Mouse (Mus musculus): ENCODE results near the gene Rex1bd. TPM values are rescaled to one million over a fixed set of nuclear protein-coding genes. Genes with fewer than 3 reads are reported as not detected.
"Not testable (repeated sequence)": the region's sequence is repeated elsewhere in the genome, so short reads cannot be mapped to it uniquely, and the experiment has no call there.

The Rex1bd gene
- total RNA-seq, 1 experiment from 2014 or later, result 50.1 TPM

DNA sequence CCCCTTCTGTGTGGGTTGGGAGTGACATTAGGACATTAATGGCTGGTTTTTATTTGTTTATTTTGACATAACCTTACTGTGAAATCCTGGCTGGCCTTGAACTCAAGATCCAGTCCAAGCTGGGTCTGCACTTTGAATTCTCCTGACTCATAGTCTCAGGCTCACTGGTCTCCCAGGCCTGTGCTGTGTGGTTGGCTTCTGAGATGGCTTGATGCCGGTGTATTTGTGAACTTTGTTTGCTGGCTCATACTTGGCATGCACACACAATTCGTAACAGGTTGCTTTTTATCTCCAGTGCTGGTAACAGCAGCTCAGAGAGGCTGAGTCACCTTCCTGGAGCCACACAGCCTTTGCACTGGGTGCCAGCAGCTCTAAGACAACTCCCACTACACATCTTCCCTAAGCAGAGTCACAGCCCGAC lies 23.2 kb upstream of the Rex1bd start:
- no peak for ATAC-seq (replicated peaks; ENCODE audit: low read depth, poor library complexity, severe bottlenecking)

GRCm38 (mm10) chr8:70529299-70529698 lies 22.7 kb upstream of the Rex1bd start:
- ATAC-seq (replicated peaks; ENCODE audit: low read depth, poor library complexity, severe bottlenecking), result no peak

DNA sequence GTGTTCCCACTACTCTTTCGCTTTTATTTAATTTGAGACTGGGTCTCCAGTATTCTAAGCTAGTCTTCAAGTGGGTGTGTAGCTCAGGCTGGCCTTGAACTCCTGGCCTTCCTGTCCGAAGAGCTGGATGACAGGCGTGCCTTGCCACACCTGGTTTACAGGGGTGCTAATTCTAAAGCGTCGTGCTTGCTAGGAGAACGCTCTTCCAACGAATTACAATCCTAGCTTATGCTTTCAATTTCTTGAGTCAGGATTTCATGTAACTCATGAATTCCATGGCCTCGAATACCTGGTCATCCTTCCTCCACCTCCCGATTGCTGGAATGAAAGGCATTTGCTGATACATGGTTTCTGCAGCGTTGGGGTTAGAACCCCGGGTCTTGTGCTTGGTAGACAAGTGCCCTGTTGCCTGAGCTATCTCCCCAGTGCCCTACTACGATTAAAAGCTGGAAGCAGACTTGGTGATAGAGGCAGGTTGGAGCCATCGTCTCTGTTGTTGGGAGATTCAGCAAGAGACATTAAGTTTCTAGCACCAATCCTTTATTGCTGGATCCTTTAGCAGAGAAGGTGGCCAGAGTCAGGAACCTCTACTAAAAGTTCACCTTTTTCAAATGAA lies 21.7 kb upstream of the Rex1bd start:
- no peak for ATAC-seq (replicated peaks; ENCODE audit: low read depth, poor library complexity, severe bottlenecking)

DNA sequence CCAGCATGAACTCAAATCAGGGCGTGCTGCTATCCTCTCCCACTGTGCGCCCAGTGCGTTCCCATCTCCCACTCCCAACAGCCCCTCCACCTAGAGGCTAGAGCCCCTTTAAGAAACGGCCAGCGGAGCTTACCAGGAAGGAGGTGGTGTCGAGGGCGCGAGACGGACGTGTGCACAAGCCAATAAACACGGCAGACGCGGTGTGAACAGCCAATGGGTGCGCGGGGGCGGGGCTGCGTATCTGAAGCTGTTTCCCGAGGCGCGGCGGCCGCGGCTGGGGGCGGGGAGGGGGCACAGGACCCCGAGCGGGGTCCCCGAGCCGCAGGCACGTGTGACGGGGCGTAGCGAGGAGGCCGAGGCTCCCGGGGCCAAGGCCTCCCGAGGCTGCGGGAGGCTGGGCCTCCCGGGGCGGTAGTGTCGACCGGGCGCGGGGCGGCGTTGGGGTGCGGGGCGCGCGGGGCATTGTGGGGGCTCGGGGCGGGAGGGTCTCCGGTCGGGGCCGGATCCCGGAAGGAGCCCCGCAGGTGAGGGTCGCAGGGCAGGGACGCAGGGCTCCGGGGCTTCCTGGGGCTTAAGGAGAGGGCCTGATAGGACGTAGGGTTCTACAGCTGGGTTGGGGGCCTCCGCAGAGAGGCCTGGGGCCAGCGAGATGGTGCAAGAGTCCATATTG lies 21.1 kb upstream of the Rex1bd start, which contains the start of the genes Fkbp8 and Kxd1:
Gene Fkbp8, plus strand, starts transcription at position 213 of the 670 bp plus-strand sequence.
Gene Kxd1, minus strand, starts transcription at position 445 of the 670 bp plus-strand sequence.
- ATAC-seq (replicated peaks; ENCODE audit: low read depth, poor library complexity, severe bottlenecking), result peak; percentile 85

- no peak for ATAC-seq (replicated peaks; ENCODE audit: low read depth, poor library complexity, severe bottlenecking)
These were observed 20.6 kb upstream of the Rex1bd start for GRCm38 (mm10) chr8:70527111-70527511.

DNA sequence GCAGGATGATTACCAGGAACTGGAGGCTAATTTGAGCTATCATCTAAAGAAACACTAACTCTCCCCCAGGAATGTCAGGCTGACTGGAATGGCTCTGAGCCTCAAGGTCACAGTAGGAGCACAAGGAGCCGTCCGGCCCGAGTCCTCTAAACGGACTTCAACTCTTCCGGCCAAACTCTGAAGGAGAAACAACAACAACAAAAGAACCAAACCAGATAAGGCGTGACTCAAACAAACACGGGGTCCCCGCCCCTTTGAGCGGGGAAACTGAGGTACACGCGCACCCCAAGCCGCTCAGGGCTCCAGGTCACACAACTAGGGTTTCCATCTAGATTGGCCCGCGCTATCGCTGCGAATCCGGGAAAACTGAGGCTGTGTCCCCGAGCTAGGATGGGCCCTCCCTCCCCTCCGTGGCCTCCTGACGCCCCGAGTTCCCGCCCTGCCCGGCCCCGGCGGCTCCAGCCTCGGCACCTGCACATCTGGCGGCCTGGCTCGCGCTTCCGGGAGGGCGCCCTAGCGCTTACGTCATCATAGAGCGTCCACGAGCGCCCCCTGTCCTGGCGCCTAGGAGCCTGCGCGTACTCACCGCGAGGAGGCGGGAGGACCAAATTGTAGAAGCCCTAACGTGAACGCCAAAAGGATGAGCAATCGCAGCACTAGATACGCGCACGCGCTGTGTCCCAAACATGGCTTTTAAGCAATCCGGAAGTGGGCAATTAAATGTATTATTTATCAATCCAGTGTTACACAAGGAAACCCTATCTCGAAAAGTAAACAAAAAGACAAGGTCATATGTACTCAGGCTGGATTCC lies 16.2 kb upstream of the Rex1bd start:
- peak; percentile 92 for ATAC-seq (replicated peaks; ENCODE audit: low read depth, poor library complexity, severe bottlenecking)

DNA sequence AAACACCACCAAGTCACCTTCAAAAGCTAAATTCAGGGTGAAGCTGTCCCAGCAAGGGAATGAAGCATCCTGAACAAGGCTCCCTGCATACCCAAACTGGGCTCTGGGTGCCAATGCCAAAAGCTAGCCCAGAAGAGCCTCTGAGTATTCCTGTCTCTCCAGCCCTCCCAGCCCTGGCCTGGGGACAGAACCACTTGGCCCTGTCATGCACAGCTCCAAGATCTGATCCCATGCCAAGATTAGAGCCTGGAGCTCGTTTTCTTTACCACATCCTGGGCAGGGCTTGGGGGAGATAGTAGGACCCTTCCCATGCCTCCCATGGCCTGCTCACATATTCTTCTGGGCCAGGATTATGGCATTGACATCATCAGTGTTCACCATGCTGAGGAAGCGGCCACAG lies 13.1 kb upstream of the Rex1bd start:
- ATAC-seq (replicated peaks; ENCODE audit: low read depth, poor library complexity, severe bottlenecking), result no peak

DNA sequence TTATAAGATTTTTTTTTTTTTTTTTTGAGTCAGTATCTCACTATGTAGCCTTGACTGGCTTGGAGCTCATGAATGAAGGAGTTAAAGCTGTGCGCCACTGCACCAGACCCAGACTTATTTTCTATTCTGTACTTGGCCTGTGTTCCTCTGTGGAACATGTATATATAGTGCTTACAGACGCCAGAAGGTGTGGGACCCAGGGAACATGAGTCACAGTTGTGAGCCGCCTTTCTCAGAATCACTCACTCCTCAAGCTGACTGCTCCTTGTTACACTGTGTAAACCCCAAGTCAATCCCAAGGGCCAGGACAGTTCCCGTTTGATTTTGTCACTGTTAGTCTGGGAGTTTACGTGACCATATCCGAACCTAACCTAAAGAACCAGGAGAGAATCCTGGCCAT lies 12.5 kb upstream of the Rex1bd start:
- ATAC-seq (replicated peaks; ENCODE audit: low read depth, poor library complexity, severe bottlenecking), result no peak

DNA sequence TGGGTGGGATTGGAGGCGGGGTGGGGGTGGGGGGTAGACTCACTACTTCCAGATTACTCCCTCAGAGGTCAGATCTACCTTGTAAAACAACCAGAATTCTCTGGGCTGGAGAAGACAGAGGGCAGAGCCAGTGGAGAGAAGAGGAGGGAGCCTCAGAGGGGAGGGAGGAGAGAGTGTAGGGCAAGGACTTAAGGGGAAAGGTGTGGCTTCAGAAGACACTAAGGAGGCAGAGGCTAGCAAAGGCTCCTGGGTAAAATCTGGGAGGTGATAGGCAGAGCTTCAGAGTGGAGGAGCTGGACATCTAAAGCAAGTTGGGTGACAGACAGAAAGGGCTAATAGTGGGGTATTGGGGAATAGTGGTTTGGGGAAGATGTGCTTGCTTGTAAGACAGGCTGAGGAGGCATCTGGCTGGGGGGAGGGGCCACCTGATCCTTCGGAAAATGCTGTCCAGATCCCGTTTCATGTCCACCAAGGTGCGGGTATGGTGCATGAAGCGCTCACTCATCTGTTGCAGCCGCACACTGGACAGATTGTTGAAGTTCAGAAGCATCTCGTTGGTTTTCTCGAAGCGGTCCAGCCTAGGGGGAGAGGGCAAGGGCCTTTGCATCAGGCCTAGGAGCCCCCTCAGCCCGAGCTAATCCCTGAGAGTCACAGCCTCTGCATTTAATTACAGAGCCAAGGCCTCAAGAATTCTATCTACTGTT lies 11.5 kb upstream of the Rex1bd start:
- no peak for ATAC-seq (replicated peaks; ENCODE audit: low read depth, poor library complexity, severe bottlenecking)

- ATAC-seq (replicated peaks; ENCODE audit: low read depth, poor library complexity, severe bottlenecking), result no peak
These were observed 6.9 kb upstream of the Rex1bd start for GRCm38 (mm10) chr8:70513441-70513840.

DNA sequence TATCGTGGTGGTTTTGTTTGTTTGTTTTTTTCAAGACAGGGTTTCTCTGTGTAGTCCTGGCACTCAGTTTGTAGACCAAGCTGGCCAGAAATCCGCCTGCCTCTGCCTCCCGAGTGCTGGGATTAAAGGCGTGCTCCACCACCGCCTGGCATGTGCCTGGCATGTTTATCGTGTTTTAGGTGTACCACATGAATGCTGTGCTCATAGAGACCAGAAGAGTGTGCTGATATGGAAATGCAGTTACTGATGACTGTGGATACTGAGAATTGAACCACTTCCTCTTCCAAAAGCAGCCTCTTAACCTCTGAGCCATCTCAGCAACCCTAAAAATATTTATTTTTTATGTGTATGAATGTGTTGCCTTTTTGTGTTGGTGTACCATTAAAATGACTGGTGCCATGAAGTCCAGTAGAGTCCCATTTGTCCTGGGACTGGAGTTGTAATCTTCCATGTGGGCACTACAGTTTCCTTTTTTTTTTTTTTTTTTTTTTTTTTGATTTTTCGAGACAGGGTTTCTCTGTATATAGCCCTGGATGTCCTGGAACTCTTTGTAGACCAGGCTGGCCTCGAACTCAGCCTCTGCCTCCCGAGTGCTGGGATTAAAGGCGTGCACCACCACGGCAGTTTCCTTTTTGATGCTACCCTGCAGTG lies 5.8 kb upstream of the Rex1bd start:
- peak; percentile 39 for ATAC-seq (replicated peaks; ENCODE audit: low read depth, poor library complexity, severe bottlenecking)

- no peak for ATAC-seq (replicated peaks; ENCODE audit: low read depth, poor library complexity, severe bottlenecking)
These were observed 5.2 kb upstream of the Rex1bd start for GRCm38 (mm10) chr8:70511770-70512169.

GRCm38 (mm10) chr8:70511174-70511573 lies 4.6 kb upstream of the Rex1bd start:
- ATAC-seq (replicated peaks; ENCODE audit: low read depth, poor library complexity, severe bottlenecking), result not testable (repeated sequence)

DNA sequence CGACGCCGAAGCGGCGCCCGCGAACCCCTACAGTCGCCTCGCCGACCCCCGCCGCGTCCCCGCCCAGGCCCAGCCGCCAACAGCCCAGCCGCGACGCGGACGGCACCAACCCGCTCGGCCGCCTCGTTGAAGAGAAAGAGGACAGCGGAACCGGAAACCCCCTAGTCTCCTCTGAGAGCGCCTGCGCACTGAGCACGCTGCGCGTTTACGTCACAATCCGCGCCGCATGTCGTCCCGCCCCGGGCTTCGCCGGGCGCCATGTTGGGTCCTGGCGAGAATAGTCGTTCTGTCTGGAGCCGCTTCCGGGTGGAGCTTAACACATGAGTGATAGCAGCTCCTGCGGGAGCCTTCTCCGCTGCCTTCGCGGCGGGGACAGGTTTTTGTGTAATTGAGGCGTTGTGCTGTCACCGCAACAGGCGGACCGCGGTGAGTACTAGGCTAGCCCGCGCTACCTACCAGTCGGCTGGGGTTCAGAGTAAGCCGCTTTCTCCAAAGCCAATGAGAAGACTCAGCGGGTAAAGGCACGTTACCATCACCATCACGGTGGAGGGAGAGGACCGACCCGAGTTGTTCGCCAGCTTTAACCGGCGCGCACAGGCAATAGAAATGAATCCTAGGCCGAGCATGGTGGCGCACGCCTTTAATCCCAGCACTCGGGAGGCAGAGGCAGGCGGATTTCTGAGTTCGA lies 3.8 kb upstream of the Rex1bd start, which contains the start of gene Uba52:
Gene Uba52, minus strand, starts transcription at position 574 of the 688 bp plus-strand sequence.
- ATAC-seq (replicated peaks; ENCODE audit: low read depth, poor library complexity, severe bottlenecking), result peak; percentile 73

DNA sequence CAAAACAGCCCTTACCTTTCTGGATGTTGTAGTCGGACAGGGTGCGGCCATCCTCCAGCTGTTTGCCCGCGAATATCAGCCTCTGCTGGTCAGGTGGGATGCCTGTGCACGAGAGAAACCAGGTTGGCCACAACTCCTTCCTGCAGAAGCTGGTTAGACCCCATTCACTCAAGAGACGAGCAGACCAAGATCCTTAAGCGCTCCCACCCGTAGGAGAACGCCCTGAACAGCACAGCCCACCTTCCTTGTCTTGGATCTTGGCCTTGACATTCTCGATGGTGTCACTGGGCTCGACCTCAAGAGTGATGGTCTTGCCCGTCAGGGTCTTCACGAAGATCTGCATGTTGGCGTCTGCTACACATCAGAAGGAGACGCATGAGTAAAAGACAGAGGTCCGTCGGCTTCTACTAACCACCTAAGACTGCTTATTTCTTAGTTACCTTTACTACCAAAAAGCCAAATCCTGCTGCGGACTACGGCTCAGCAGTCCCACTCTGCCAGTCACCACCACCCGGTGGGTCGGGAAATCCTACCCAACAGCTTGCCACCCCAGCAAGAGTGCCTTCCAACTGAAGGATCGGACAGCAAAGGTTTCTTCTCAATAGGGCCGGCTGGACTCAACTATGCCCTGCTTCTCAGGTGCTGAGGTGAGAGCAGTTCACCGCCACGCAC lies 2.9 kb upstream of the Rex1bd start:
- ATAC-seq (replicated peaks; ENCODE audit: low read depth, poor library complexity, severe bottlenecking), result no peak

- ATAC-seq (replicated peaks; ENCODE audit: low read depth, poor library complexity, severe bottlenecking), result no peak
These were observed 458 bp upstream of the Rex1bd start for GRCm38 (mm10) chr8:70507027-70507393.

DNA sequence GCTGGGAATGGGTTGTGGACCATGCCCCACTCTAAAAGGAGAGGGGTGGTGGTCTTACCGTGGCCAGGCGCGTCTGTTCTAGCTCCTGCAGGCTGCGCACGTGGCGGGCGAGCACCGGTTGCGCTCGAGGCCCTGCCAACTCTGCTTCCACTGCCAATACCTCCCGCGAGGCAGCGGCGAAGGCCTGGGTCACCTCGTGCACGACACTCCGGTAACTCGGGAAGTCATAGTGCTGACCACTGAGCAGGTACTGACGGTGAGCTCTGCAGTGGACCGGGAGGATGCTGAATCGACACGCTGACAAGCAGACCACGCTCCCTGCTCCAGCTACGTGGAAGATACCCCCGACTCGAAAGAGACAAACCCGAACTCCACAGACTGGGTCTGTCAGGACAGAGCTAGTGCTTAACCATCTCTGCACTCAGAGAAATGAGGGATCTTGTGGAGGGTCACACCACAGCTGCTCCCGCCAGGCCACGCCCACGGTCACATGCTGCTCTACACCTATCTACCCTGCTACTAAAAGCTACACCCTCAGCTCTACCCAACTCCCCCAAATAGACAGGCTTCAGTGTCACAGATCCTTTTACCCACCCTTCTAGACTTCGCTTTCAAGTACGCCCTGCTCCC lies 739 bp downstream of the Rex1bd start:
- ATAC-seq (replicated peaks; ENCODE audit: low read depth, poor library complexity, severe bottlenecking), result no peak; the same call in 1 of the 2 replicates

GRCm38 (mm10) chr8:70504851-70505250 lies 1.7 kb downstream of the Rex1bd start:
- peak; percentile 30; the same call in 1 of the 2 replicates for ATAC-seq (replicated peaks; ENCODE audit: low read depth, poor library complexity, severe bottlenecking)
